Mouse (Mus musculus): ENCODE measurements around the gene Btg1. TPM values are rescaled to one million over a fixed set of nuclear protein-coding genes. Genes with fewer than 3 reads are reported as not detected.

Btg1 gene
- polyA plus RNA-seq (2012; rRNA removed) = 130 and 136 TPM in 2 replicates

DNA sequence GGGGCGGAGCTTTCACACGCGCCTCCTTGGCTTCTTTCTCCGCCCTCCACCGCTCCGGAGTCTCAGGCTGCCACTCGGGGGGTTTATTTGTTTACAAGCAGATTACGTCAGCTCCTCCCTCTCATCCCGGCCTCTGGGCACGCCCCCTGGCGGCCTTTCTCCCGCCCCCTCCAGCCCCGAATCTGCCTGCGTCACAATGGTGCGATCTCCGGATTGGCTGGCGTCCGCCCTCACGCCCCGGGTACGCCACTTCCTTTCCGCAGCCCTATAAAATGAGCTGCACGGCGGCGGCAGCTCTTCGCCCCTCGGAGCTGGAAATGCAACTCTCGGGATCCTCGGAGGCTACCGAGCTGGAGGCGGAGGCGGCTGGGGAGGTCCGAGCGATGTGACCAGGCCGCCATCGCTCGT is at the start of gene Btg1:
Gene Btg1, plus strand, starts transcription at position 298 of the 408 bp plus-strand sequence.
- peaks cover 2% of the 10 kb centered on the region for H3K36me3 ChIP-seq (ENCODE audit: control insufficient read depth, insufficient read depth, low read length)
- H3K27me3 ChIP-seq (ENCODE audit: control insufficient read depth, insufficient read depth, low read length) = no peaks in the 10 kb centered on the region
- peak within 1 kb of the TSS; percentile 94 for H3K27ac ChIP-seq (ENCODE audit: control insufficient read depth, insufficient read depth, low read depth, low read length)
- peaks cover 6% of the 10 kb centered on the region for H3K4me1 ChIP-seq (ENCODE audit: control insufficient read depth, insufficient read depth, low read length)
- peak within 1 kb of the TSS; percentile 94 for H3K4me3 ChIP-seq (ENCODE audit: control insufficient read depth, low read depth, low read length)
- peak; percentile 27; the same call in 1 of the 2 replicates for TF ChIP-seq CTCF (IDR thresholded peaks at IDR 0.05; ENCODE audit: control insufficient read depth, insufficient read depth, insufficient replicate concordance, low read depth, low read length)
- TF ChIP-seq POLR2A (IDR thresholded peaks at IDR 0.05; ENCODE audit: control insufficient read depth, low read depth, low read length) = peak; percentile 100

DNA sequence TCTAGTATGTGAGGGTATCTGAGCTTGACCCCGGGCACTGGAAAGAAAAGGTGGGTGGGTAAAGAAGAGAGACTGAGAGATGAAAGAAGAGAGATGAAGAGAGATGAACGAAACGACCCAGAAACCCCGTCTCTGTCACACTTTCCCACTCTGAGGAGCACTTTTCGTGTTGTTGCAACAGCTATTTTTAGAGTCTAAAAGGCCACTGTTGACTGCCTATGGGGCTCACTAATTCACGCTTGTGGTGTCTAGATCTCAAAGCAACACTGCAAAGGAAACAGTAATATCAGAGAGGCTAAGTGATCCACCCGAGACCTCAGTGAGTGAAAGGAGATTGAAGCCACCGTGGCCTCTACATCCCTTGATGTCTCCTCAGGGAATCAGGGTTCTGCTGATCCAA is 47.3 kb upstream of the Btg1 start:
- Histone ChIP-seq H3K27me3 (ENCODE audit: control insufficient read depth, insufficient read depth, low read length) (no peaks in the 10 kb centered on the region), H3K4me1 (ENCODE audit: control insufficient read depth, insufficient read depth, low read length) (no peaks in the 10 kb centered on the region), H3K27ac (ENCODE audit: control insufficient read depth, insufficient read depth, low read depth, low read length) (no peak overlapping the region), H3K36me3 (ENCODE audit: control insufficient read depth, insufficient read depth, low read length) (no peaks in the 10 kb centered on the region), H3K4me3 (ENCODE audit: control insufficient read depth, low read depth, low read length) (no peak overlapping the region)
- TF ChIP-seq CTCF (IDR thresholded peaks at IDR 0.05; ENCODE audit: control insufficient read depth, insufficient read depth, insufficient replicate concordance, low read depth, low read length) (no peak), POLR2A (IDR thresholded peaks at IDR 0.05; ENCODE audit: control insufficient read depth, low read depth, low read length) (no peak)

DNA sequence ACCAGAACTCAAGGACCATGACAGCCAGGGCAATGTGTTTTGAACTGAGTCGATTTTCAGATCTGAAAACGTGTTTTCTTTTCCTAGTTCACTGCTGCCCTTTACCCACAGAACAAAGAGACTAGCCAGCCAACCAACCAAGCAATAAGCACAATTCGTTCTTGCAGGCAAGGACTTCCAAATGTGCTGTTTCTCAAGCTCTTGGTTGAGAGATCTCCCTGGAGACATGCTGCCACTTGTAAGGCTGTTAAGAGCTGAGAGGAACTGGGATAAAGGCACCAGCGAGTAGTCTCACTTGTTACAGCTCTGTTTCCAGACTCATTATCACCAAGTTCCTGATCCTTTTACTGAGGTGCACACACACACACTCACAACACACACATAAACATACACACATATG is 45.6 kb upstream of the Btg1 start:
- TF ChIP-seq POLR2A (IDR thresholded peaks at IDR 0.05; ENCODE audit: control insufficient read depth, low read depth, low read length) (no peak), CTCF (IDR thresholded peaks at IDR 0.05; ENCODE audit: control insufficient read depth, insufficient read depth, insufficient replicate concordance, low read depth, low read length) (no peak)
- no peaks in the 10 kb centered on the region for H3K36me3 ChIP-seq (ENCODE audit: control insufficient read depth, insufficient read depth, low read length)
- H3K27me3 ChIP-seq (ENCODE audit: control insufficient read depth, insufficient read depth, low read length) = no peaks in the 10 kb centered on the region
- H3K27ac ChIP-seq (ENCODE audit: control insufficient read depth, insufficient read depth, low read depth, low read length) = no peak overlapping the region
- no peak overlapping the region for H3K4me3 ChIP-seq (ENCODE audit: control insufficient read depth, low read depth, low read length)
- no peaks in the 10 kb centered on the region for H3K4me1 ChIP-seq (ENCODE audit: control insufficient read depth, insufficient read depth, low read length)

DNA sequence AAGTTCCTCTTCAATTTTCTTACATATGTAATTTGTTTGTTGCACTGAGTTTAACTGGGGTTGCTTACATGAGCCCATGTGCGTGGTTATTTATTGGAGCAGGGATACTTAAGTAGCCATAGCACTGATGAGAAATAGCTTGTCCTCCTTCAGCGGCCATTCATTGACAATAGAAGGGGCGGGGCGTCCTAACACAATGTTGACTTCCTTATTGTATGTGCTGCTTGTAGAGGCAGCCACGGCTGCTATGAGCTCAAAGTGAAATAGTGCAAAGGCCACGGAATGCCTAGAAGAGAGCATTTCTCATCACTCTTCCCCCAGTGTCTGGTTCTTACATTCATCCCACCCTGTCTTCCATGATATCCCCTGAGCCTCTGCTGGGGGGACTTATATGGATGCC is 42.0 kb upstream of the Btg1 start:
- TF ChIP-seq POLR2A (IDR thresholded peaks at IDR 0.05; ENCODE audit: control insufficient read depth, low read depth, low read length) (no peak), CTCF (IDR thresholded peaks at IDR 0.05; ENCODE audit: control insufficient read depth, insufficient read depth, insufficient replicate concordance, low read depth, low read length) (no peak)
- H3K36me3 ChIP-seq (ENCODE audit: control insufficient read depth, insufficient read depth, low read length) = no peaks in the 10 kb centered on the region
- H3K4me3 ChIP-seq (ENCODE audit: control insufficient read depth, low read depth, low read length) = no peak overlapping the region
- no peak overlapping the region for H3K27ac ChIP-seq (ENCODE audit: control insufficient read depth, insufficient read depth, low read depth, low read length)
- no peaks in the 10 kb centered on the region for H3K27me3 ChIP-seq (ENCODE audit: control insufficient read depth, insufficient read depth, low read length)
- no peaks in the 10 kb centered on the region for H3K4me1 ChIP-seq (ENCODE audit: control insufficient read depth, insufficient read depth, low read length)

DNA sequence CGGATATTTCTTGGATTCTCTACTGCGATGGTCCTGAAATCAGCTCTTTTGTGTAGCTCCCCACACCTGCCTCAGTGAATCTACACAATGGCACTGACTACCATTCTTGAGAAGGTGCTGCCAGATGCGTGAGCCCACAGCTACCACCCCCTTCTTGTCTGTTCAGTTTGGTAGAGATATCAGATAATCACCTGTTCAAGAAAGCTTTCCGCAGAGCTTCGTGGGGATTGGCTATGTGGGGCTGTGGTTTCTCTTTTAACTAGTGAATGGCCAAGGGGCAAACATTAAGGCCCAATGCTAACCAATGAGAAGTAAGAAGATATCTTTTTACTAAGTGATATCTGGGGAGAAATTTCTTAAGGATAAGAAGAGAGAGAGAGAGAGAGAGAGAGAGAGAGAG is 41.5 kb upstream of the Btg1 start:
- no peak overlapping the region for H3K4me3 ChIP-seq (ENCODE audit: control insufficient read depth, low read depth, low read length)
- no peak overlapping the region for H3K27ac ChIP-seq (ENCODE audit: control insufficient read depth, insufficient read depth, low read depth, low read length)
- H3K27me3 ChIP-seq (ENCODE audit: control insufficient read depth, insufficient read depth, low read length) = no peaks in the 10 kb centered on the region
- no peaks in the 10 kb centered on the region for H3K36me3 ChIP-seq (ENCODE audit: control insufficient read depth, insufficient read depth, low read length)
- no peak for TF ChIP-seq CTCF (IDR thresholded peaks at IDR 0.05; ENCODE audit: control insufficient read depth, insufficient read depth, insufficient replicate concordance, low read depth, low read length)
- TF ChIP-seq POLR2A (IDR thresholded peaks at IDR 0.05; ENCODE audit: control insufficient read depth, low read depth, low read length) = no peak
- H3K4me1 ChIP-seq (ENCODE audit: control insufficient read depth, insufficient read depth, low read length) = no peaks in the 10 kb centered on the region

DNA sequence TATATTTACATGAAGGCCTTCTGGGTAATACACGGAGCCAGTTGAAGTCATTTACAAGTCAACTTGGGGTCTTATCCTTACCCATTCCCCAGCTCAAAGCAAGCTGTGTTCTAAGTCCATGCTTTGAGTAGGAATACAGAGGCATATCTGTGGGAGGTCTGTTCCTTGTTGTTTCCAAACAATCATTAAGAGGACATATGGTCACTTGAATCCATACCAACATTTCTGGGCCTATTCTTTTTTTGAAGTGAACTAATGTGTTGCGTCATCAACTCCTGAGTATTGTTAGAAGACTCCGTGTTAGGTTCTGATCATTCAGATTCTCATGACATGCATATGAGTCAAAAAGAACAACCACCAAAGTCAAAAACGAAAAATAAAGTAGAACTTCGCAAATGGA is 37.9 kb upstream of the Btg1 start:
- H3K36me3 ChIP-seq (ENCODE audit: control insufficient read depth, insufficient read depth, low read length) = no peaks in the 10 kb centered on the region
- H3K4me1 ChIP-seq (ENCODE audit: control insufficient read depth, insufficient read depth, low read length) = no peaks in the 10 kb centered on the region
- no peaks in the 10 kb centered on the region for H3K27me3 ChIP-seq (ENCODE audit: control insufficient read depth, insufficient read depth, low read length)
- TF ChIP-seq POLR2A (IDR thresholded peaks at IDR 0.05; ENCODE audit: control insufficient read depth, low read depth, low read length) (no peak), CTCF (IDR thresholded peaks at IDR 0.05; ENCODE audit: control insufficient read depth, insufficient read depth, insufficient replicate concordance, low read depth, low read length) (no peak)
- no peak overlapping the region for H3K4me3 ChIP-seq (ENCODE audit: control insufficient read depth, low read depth, low read length)
- no peak overlapping the region for H3K27ac ChIP-seq (ENCODE audit: control insufficient read depth, insufficient read depth, low read depth, low read length)

DNA sequence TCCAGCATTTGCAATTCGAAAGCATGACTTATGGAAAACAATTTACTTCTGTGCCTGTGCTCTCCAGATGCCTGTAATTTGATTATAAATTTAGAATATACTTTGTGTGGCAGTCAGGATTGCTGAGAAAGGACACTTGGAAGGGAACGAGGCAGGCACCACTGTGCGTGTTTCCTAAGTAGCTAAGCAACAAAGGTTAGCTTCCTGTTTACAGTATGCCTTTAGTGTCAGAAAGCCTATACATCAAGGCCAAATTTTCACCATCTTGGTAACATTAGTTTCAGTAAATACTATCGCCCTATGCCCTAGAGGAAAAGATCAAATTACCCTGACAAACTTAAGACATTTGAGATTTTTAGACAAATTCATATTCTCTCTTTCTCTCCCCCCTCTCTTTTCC is 37.4 kb upstream of the Btg1 start:
- Histone ChIP-seq H3K4me1 (ENCODE audit: control insufficient read depth, insufficient read depth, low read length) (no peaks in the 10 kb centered on the region), H3K27me3 (ENCODE audit: control insufficient read depth, insufficient read depth, low read length) (no peaks in the 10 kb centered on the region), H3K36me3 (ENCODE audit: control insufficient read depth, insufficient read depth, low read length) (no peaks in the 10 kb centered on the region), H3K4me3 (ENCODE audit: control insufficient read depth, low read depth, low read length) (no peak overlapping the region), H3K27ac (ENCODE audit: control insufficient read depth, insufficient read depth, low read depth, low read length) (no peak overlapping the region)
- no peak for TF ChIP-seq POLR2A (IDR thresholded peaks at IDR 0.05; ENCODE audit: control insufficient read depth, low read depth, low read length)
- TF ChIP-seq CTCF (IDR thresholded peaks at IDR 0.05; ENCODE audit: control insufficient read depth, insufficient read depth, insufficient replicate concordance, low read depth, low read length) = no peak

DNA sequence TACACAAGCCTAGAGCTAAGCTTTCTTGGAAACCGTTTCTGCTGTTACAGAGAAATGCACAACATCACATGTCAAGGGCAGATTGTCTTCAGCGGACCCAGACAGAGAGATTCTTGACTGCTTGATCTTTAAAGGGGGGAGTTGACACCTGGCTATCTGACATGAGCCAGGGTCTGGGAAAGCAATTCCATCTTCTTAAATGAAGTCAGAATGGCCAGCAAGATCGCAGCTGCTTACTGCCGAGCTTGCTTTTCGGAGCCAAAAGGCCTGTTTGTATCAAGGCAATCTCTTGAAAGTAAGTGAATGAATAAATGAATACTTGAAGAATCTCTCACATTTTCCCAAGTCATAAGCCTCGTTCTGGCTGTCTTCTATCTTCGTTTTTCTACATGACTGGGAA is 36.6 kb upstream of the Btg1 start:
- Histone ChIP-seq H3K36me3 (ENCODE audit: control insufficient read depth, insufficient read depth, low read length) (no peaks in the 10 kb centered on the region), H3K27ac (ENCODE audit: control insufficient read depth, insufficient read depth, low read depth, low read length) (no peak overlapping the region), H3K4me3 (ENCODE audit: control insufficient read depth, low read depth, low read length) (no peak overlapping the region), H3K27me3 (ENCODE audit: control insufficient read depth, insufficient read depth, low read length) (no peaks in the 10 kb centered on the region), H3K4me1 (ENCODE audit: control insufficient read depth, insufficient read depth, low read length) (no peaks in the 10 kb centered on the region)
- no peak for TF ChIP-seq CTCF (IDR thresholded peaks at IDR 0.05; ENCODE audit: control insufficient read depth, insufficient read depth, insufficient replicate concordance, low read depth, low read length)
